Mouse (Mus musculus): ENCODE results near the gene Mpp2. TPM values are rescaled to one million over a fixed set of nuclear protein-coding genes. Genes with fewer than 3 reads are reported as not detected.

Mpp2 gene
- polyA plus RNA-seq, 1 experiment from 2014 or later = 36.4 TPM

- Histone ChIP-seq H3K9ac (no peak overlapping the region), H3K27ac (no peak overlapping the region), H3K36me3 (replicated peaks) (no peaks in the 10 kb centered on the region), H3K9me3 (no peaks in the 10 kb centered on the region), H3K4me3 (no peak overlapping the region), H3K4me2 (no peak overlapping the region), H3K4me1 (peaks cover 8% of the 10 kb centered on the region; the same call in 1 of the 2 replicates), H3K27me3 (replicated peaks) (no peaks in the 10 kb centered on the region)
- 83% methylated on average over 6 of the region's 6 CpGs for WGBS
- no peak for ATAC-seq (replicated peaks)
Observed at GRCm38 (mm10) chr11:102043381-102043780, 44.9 kb downstream of the Mpp2 start.

- Histone ChIP-seq H3K27me3 (replicated peaks) (no peaks in the 10 kb centered on the region), H3K4me3 (no peak overlapping the region), H3K9me3 (no peaks in the 10 kb centered on the region), H3K4me2 (no peak overlapping the region), H3K9ac (no peak overlapping the region), H3K27ac (no peak overlapping the region), H3K4me1 (peaks cover 8% of the 10 kb centered on the region; the same call in 1 of the 2 replicates), H3K36me3 (replicated peaks) (no peaks in the 10 kb centered on the region)
- 93% methylated on average over 13 of the region's 14 CpGs for WGBS
- ATAC-seq (replicated peaks) = no peak
Observed at GRCm38 (mm10) chr11:102042971-102043370, 45.3 kb downstream of the Mpp2 start.

GRCm38 (mm10) chr11:102041350-102041949 is 46.9 kb downstream of the Mpp2 start, which contains the start of gene Cd300lg:
Cd300lg (plus strand) TSS chr11:102041509.
- 66% methylated on average over 5 of the region's 5 CpGs for WGBS
- no peak within 1 kb of the TSS for H3K9ac ChIP-seq

GRCm38 (mm10) chr11:102040646-102041045 is 47.7 kb downstream of the Mpp2 start:
- Histone ChIP-seq H3K27me3 (replicated peaks) (no peaks in the 10 kb centered on the region), H3K9me3 (no peaks in the 10 kb centered on the region), H3K4me3 (no peak overlapping the region), H3K4me2 (no peak overlapping the region), H3K27ac (no peak overlapping the region), H3K9ac (no peak overlapping the region), H3K36me3 (replicated peaks) (no peaks in the 10 kb centered on the region), H3K4me1 (peaks cover 8% of the 10 kb centered on the region; the same call in 1 of the 2 replicates)
- ATAC-seq (replicated peaks) = no peak
- 76% methylated on average over 4 of the region's 4 CpGs for whole genome bisulfite sequencing

More at GRCm38 (mm10) chr11:102041350-102041949, 46.9 kb downstream of the Mpp2 start, which contains the start of gene Cd300lg:
- Histone ChIP-seq H3K4me2 (no peak within 1 kb of the TSS), H3K4me1 (peaks cover 8% of the 10 kb centered on the region; the same call in 1 of the 2 replicates), H3K27me3 (replicated peaks) (no peaks in the 10 kb centered on the region), H3K27ac (no peak within 1 kb of the TSS), H3K4me3 (no peak within 1 kb of the TSS), H3K9me3 (no peaks in the 10 kb centered on the region), H3K36me3 (replicated peaks) (no peaks in the 10 kb centered on the region)
- ATAC-seq (replicated peaks) = no peak

- peaks cover 8% of the 10 kb centered on the region; the same call in 1 of the 2 replicates for H3K4me1 ChIP-seq
- no peak overlapping the region for H3K4me3 ChIP-seq
- H3K9ac ChIP-seq = no peak overlapping the region
- no peaks in the 10 kb centered on the region for H3K36me3 ChIP-seq (replicated peaks)
- WGBS = under 1% methylated on average over 9 of the region's 9 CpGs
- H3K4me2 ChIP-seq = no peak overlapping the region
- ATAC-seq (replicated peaks) = no peak
- H3K27me3 ChIP-seq (replicated peaks) = no peaks in the 10 kb centered on the region
- H3K9me3 ChIP-seq = no peaks in the 10 kb centered on the region
- no peak overlapping the region for H3K27ac ChIP-seq
Observed at GRCm38 (mm10) chr11:102040138-102040524, 48.2 kb downstream of the Mpp2 start.

- Histone ChIP-seq H3K9me3 (no peaks in the 10 kb centered on the region), H3K4me2 (no peak overlapping the region), H3K27ac (no peak overlapping the region), H3K27me3 (replicated peaks) (no peaks in the 10 kb centered on the region), H3K36me3 (replicated peaks) (no peaks in the 10 kb centered on the region), H3K4me3 (no peak overlapping the region), H3K4me1 (peaks cover 8% of the 10 kb centered on the region; the same call in 1 of the 2 replicates), H3K9ac (no peak overlapping the region)
- no peak for ATAC-seq (replicated peaks)
- 54% methylated on average over 13 of the region's 13 CpGs for WGBS
Observed at GRCm38 (mm10) chr11:102039487-102040137, 48.7 kb downstream of the Mpp2 start.

GRCm38 (mm10) chr11:102037789-102038188 is 50.5 kb downstream of the Mpp2 start:
- Histone ChIP-seq H3K27me3 (replicated peaks) (no peaks in the 10 kb centered on the region), H3K9me3 (no peaks in the 10 kb centered on the region), H3K4me3 (no peak overlapping the region), H3K36me3 (replicated peaks) (no peaks in the 10 kb centered on the region), H3K9ac (no peak overlapping the region), H3K4me1 (peaks cover 8% of the 10 kb centered on the region; the same call in 1 of the 2 replicates), H3K27ac (no peak overlapping the region), H3K4me2 (no peak overlapping the region)
- ATAC-seq (replicated peaks) = no peak
- WGBS = 85% methylated on average over 6 of the region's 6 CpGs

- H3K9me3 ChIP-seq = no peaks in the 10 kb centered on the region
- no peak for ATAC-seq (replicated peaks)
- H3K9ac ChIP-seq = no peak overlapping the region
- no peak overlapping the region for H3K4me2 ChIP-seq
- no peak overlapping the region for H3K4me3 ChIP-seq
- H3K27ac ChIP-seq = no peak overlapping the region
- WGBS = 81% methylated on average over 7 of the region's 7 CpGs
- H3K27me3 ChIP-seq (replicated peaks) = no peaks in the 10 kb centered on the region
- H3K4me1 ChIP-seq = peaks cover 8% of the 10 kb centered on the region; the same call in 1 of the 2 replicates
- no peaks in the 10 kb centered on the region for H3K36me3 ChIP-seq (replicated peaks)
Observed at GRCm38 (mm10) chr11:102036336-102036735, 52.0 kb downstream of the Mpp2 start.

- ATAC-seq (replicated peaks) = no peak
- H3K4me2 ChIP-seq = no peak overlapping the region
- no peaks in the 10 kb centered on the region for H3K27me3 ChIP-seq (replicated peaks)
- WGBS = 68% methylated on average over 5 of the region's 5 CpGs
- H3K27ac ChIP-seq = no peak overlapping the region
- H3K9me3 ChIP-seq = no peaks in the 10 kb centered on the region
- H3K36me3 ChIP-seq (replicated peaks) = no peaks in the 10 kb centered on the region
- no peak overlapping the region for H3K9ac ChIP-seq
- H3K4me3 ChIP-seq = no peak overlapping the region
- peaks cover 8% of the 10 kb centered on the region; the same call in 1 of the 2 replicates for H3K4me1 ChIP-seq
Observed at GRCm38 (mm10) chr11:102035456-102035960, 52.8 kb downstream of the Mpp2 start.

GRCm38 (mm10) chr11:102034887-102035286 is 53.4 kb downstream of the Mpp2 start:
- WGBS = 55% methylated on average over 8 of the region's 8 CpGs
- Histone ChIP-seq H3K9ac (no peak overlapping the region), H3K27ac (no peak overlapping the region), H3K4me2 (no peak overlapping the region), H3K9me3 (no peaks in the 10 kb centered on the region), H3K4me3 (no peak overlapping the region), H3K27me3 (replicated peaks) (no peaks in the 10 kb centered on the region), H3K36me3 (replicated peaks) (no peaks in the 10 kb centered on the region), H3K4me1 (0 out of 2 replicates have a peak, but pooled peaks cover 4% of the 10 kb centered on the region)
- ATAC-seq (replicated peaks) = no peak

GRCm38 (mm10) chr11:102033055-102033591 is 55.2 kb downstream of the Mpp2 start:
- no peak for ATAC-seq (replicated peaks)
- Histone ChIP-seq H3K36me3 (replicated peaks) (no peaks in the 10 kb centered on the region), H3K4me3 (no peak overlapping the region), H3K9me3 (no peaks in the 10 kb centered on the region), H3K27me3 (replicated peaks) (no peaks in the 10 kb centered on the region), H3K4me1 (peaks cover 3% of the 10 kb centered on the region), H3K27ac (no peak overlapping the region), H3K9ac (no peak overlapping the region), H3K4me2 (no peak overlapping the region)
- WGBS = 93% methylated on average over 12 of the region's 12 CpGs

GRCm38 (mm10) chr11:102031149-102031548 is 57.2 kb downstream of the Mpp2 start:
- ATAC-seq (replicated peaks) = no peak
- Histone ChIP-seq H3K27ac (no peak overlapping the region), H3K9ac (no peak overlapping the region), H3K4me3 (no peak overlapping the region), H3K9me3 (no peaks in the 10 kb centered on the region), H3K36me3 (replicated peaks) (no peaks in the 10 kb centered on the region), H3K4me2 (no peak overlapping the region), H3K27me3 (replicated peaks) (no peaks in the 10 kb centered on the region), H3K4me1 (peaks cover 12% of the 10 kb centered on the region)
- 73% methylated on average over 7 of the region's 7 CpGs for WGBS
